Mouse (Mus musculus) MEL (cell line): ENCODE data around the gene Slc25a41.

Experiments
- CTCF ChIP-seq, 3 experiments: IDR thresholded peaks in 2 of 3; conservative IDR thresholded peaks in 1 of 3; 2 replicates each; pipeline ENCODE4 v1.5.1; 2011 to 2012; ENCODE audit warnings: low read length in 3 of 3, low read depth in 2 of 3, mild to moderate bottlenecking in 2 of 3, improper control_type of control experiment in 1 of 3, inconsistent platforms in 1 of 3, mixed read lengths in 1 of 3, moderate library complexity in 1 of 3; ENCODE audit not compliant: control insufficient read depth in 1 of 3, insufficient read depth in 1 of 3, poor library complexity in 1 of 3, severe bottlenecking in 1 of 3
- ETS1 ChIP-seq: IDR thresholded peaks from 2 replicates; pipeline ENCODE4 v1.6.1; 2012; ENCODE audit warnings: low read depth, mild to moderate bottlenecking, inconsistent platforms, low read length, improper control_type of control experiment, moderate library complexity
- GATA1 ChIP-seq: IDR thresholded peaks from 2 replicates; pipeline ENCODE4 v1.6.1; 2011; ENCODE audit warnings: low read depth, low read length, improper control_type of control experiment
- MYB ChIP-seq: IDR thresholded peaks from 2 replicates; pipeline ENCODE4 v1.6.1; 2011; ENCODE audit warnings: mild to moderate bottlenecking, low read depth, low read length, improper control_type of control experiment
- NELFE ChIP-seq: IDR thresholded peaks from 2 replicates; pipeline ENCODE4 v1.6.1; 2011; ENCODE audit warnings: low read depth, low read length, improper control_type of control experiment
- POLR2AphosphoS2 ChIP-seq: IDR thresholded peaks from 2 replicates; pipeline ENCODE4 v1.6.1; 2011; ENCODE audit warnings: low read length, improper control_type of control experiment
- UBTF ChIP-seq: IDR thresholded peaks from 2 replicates; pipeline ENCODE4 v1.6.1; 2012; ENCODE audit warnings: low read depth, mild to moderate bottlenecking, inconsistent platforms, low read length, improper control_type of control experiment, moderate library complexity, borderline replicate concordance; ENCODE audit not compliant: insufficient read depth
- ZC3H11A ChIP-seq: IDR thresholded peaks from 2 replicates; pipeline ENCODE4 v1.6.1; 2012; ENCODE audit warnings: low read depth, mild to moderate bottlenecking, inconsistent platforms, low read length, improper control_type of control experiment

GRCm38 (mm10) chr17:57001228-57001627 is 40.2 kb downstream of the Slc25a41 start:
- TF ChIP-seq CTCF (IDR thresholded peaks at IDR 0.05 in 2 of 3, conservative IDR thresholded peaks at IDR 0.05 in 1 of 3; ENCODE audit: control insufficient read depth in 1 of 3, insufficient read depth in 1 of 3, low read depth in 2 of 3, low read length in 3 of 3, poor library complexity in 1 of 3, severe bottlenecking in 1 of 3) (no peak), NELFE (no peak), GATA1 (no peak), POLR2AphosphoS2 (no peak), ZC3H11A (no peak), MYB (no peak), UBTF (no peak), ETS1 (no peak)
